Mouse (Mus musculus) lung, postnatal 0 days (tissue): Measurements from ENCODE around the gene Dagla. TPM values are rescaled to one million over a fixed set of nuclear protein-coding genes. Genes with fewer than 3 reads are reported as not detected.

ENCODE experiments used
- ATAC-seq: fragments of 200-750 bp; cut with Nextera tagmentation; 2 replicates; pipeline ENCODE4 v1.8.0; 2017; ENCODE audit warnings: moderate library complexity
- DNase-seq: peaks from one replicate; pipeline ENCODE4 v3.0.0-alpha.2; 2016; ENCODE audit warnings: low spot score
- H3K27ac ChIP-seq: fragments of 300-500 bp; sonication (generic); 2 replicates; pipeline ENCODE4 v1.5.1; 2014; ENCODE audit warnings: antibody characterized with exemption, mild to moderate bottlenecking, low read length, mixed read lengths
- H3K27me3 ChIP-seq: fragments of 300-500 bp; sonication (generic); replicated peaks from 2 replicates; pipeline ENCODE4 v1.6.1; 2014; ENCODE audit warnings: low read length, mixed read lengths; ENCODE audit not compliant: insufficient read depth
- H3K36me3 ChIP-seq: fragments of 300-500 bp; sonication (generic); 2 replicates; pipeline ENCODE4 v1.6.1; 2014; ENCODE audit warnings: low read length, mixed read lengths; ENCODE audit not compliant: insufficient read depth
- H3K4me1 ChIP-seq: fragments of 300-500 bp; sonication (generic); 2 replicates; pipeline ENCODE4 v1.6.1; 2014; ENCODE audit warnings: antibody characterized with exemption, low read depth, low read length, mixed read lengths; ENCODE audit not compliant: insufficient read depth
- H3K4me2 ChIP-seq: fragments of 300-500 bp; sonication (generic); replicated peaks from 2 replicates; pipeline ENCODE4 v1.6.1; 2014; ENCODE audit warnings: low read depth, mild to moderate bottlenecking, low read length, moderate library complexity, mixed read lengths
- H3K4me3 ChIP-seq: fragments of 300-500 bp; sonication (generic); 2 replicates; pipeline ENCODE4 v1.5.1; 2014; ENCODE audit warnings: low read depth, low read length
- H3K9ac ChIP-seq: fragments of 300-500 bp; sonication (generic); replicated peaks from 2 replicates; pipeline ENCODE4 v1.6.1; 2014; ENCODE audit warnings: low read depth, mild to moderate bottlenecking
- H3K9me3 ChIP-seq: fragments of 300-500 bp; sonication (generic); 2 replicates; pipeline ENCODE4 v1.6.1; 2016; ENCODE audit warnings: low read length, mixed read lengths
- CTCF ChIP-seq: IDR thresholded peaks from 2 replicates; pipeline ENCODE4 v1.5.1; 2016; ENCODE audit warnings: antibody characterized with exemption, mild to moderate bottlenecking
- EP300 ChIP-seq: IDR thresholded peaks from 2 replicates; pipeline ENCODE4 v1.6.1; 2016; ENCODE audit warnings: antibody characterized with exemption, mild to moderate bottlenecking, control low read depth
- WGBS: fragments of 180-500 bp; shearing (Covaris S2); extraction: QIAGEN DNeasy Blood & Tissue Kit; methylation state at CpG from one replicate; pipeline ENCODE4 v1.1.7; 2014; 5-methylcytosine and 5-hydroxymethylcytosine counted together
- polyA plus RNA-seq: library from polyadenylated mRNA; unstranded; fragments of >200 nt; fragmentation: Nextera tagmentation; extraction: Ambion mirVana; gene quantifications from 2 replicates; pipeline ENCODE4 v1.2.1, GENCODE M21; 2015

Dagla gene
- polyA plus RNA-seq, 1 experiment from 2014 or later = 1.2 TPM

DNA sequence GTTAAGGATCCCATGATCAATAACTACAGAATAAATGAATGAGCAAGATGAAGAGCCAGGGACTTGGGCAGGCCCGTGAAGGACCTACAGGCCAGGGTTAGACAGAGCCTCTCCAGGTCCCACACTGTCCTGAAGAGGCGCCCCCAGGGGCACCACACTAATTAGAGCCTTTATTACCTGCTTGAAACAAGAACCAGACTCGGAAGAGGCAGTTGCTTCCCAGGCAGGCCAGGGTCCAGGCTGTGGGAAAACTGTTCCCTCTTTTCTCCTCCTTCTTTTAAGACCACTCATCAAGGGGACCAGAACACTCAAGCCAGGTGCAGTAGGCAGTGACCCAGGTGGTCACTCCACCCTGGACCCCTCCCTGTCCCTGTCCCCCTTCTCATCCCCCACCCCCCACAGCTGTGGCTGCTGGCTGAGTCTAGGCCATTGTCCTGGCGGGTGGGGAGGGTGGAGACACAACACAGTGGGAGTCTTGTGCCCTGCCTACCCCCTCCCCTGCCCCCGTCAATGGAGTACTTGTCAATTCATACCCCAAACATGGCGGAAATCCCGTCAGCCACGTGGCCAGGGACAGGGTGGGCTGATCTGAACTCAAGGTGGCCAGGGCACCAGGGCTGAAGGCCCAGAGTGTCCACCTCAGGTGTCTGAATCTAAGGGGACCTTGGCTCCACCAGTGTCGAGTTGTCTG lies 72.2 kb downstream of the Dagla start:
- Histone ChIP-seq H3K27ac (no peak overlapping the region), H3K9ac (no peak overlapping the region), H3K27me3 (no peaks in the 10 kb centered on the region), H3K36me3 (no peaks in the 10 kb centered on the region), H3K4me1 (no peaks in the 10 kb centered on the region), H3K4me2 (no peak overlapping the region), H3K4me3 (no peak overlapping the region), H3K9me3 (no peaks in the 10 kb centered on the region)
- no peak for ATAC-seq
- WGBS = 53% methylated on average over 9 of the region's 9 CpGs
- no peak for DNase-seq
- TF ChIP-seq CTCF (no peak), EP300 (no peak)

- Histone ChIP-seq H3K27ac (no peak overlapping the region), H3K36me3 (no peaks in the 10 kb centered on the region), H3K4me3 (no peak overlapping the region), H3K9ac (no peak overlapping the region), H3K27me3 (no peaks in the 10 kb centered on the region), H3K4me1 (no peaks in the 10 kb centered on the region), H3K9me3 (no peaks in the 10 kb centered on the region), H3K4me2 (no peak overlapping the region)
- 45% methylated on average over 5 of the region's 5 CpGs for WGBS
- DNase-seq = no peak
- ATAC-seq = no peak
- no peak for TF ChIP-seq EP300
- no peak for TF ChIP-seq CTCF
Measured at GRCm38 (mm10) chr19:10231871-10232270, 72.8 kb downstream of the Dagla start.

DNA sequence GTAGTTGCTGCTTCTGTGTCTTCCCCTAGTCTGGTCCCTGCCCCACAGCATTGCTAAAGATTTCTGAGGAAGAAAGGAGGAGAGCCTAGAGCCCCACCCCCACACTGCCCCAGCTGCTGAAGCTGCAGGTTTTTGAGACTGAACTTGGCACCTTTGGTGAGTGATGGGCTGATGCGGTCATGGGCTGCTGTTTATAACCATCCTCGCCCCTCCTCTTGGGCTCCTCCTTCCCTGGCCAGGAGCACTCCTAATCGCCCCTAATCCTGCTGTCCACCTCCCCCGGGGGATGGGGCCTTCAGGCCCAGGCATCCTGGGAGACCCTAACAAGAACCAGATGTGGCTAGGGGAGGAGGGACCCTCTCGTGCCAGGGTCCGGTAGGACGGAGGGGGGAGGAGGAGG lies 73.7 kb downstream of the Dagla start:
- DNase-seq (no peak), ATAC-seq (no peak)
- Histone ChIP-seq H3K4me3 (no peak overlapping the region), H3K9me3 (no peaks in the 10 kb centered on the region), H3K27me3 (no peaks in the 10 kb centered on the region), H3K4me2 (no peak overlapping the region), H3K4me1 (no peaks in the 10 kb centered on the region), H3K27ac (no peak overlapping the region), H3K36me3 (no peaks in the 10 kb centered on the region), H3K9ac (no peak overlapping the region)
- TF ChIP-seq EP300 (no peak), CTCF (no peak)
- WGBS = 30% methylated on average over 7 of the region's 7 CpGs

DNA sequence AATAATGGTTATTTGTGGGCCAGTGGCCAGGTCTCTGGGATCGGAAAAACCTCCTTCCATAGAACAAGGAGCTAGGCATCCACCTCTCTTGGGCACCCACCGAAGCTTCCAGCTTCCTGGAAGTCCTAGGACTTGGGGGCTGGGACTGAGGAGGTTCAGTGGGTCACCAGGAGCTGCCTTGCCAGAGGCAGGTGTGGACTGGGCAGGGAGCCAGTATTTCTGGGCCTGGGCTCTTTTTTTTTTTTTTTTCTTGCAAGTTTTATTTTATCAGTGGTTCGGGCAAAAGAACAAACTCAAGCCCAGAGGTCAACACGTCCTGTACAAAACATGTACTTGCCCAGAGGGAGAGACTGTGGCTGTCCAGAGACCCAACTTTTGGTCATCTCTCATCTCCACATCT lies 78.9 kb downstream of the Dagla start:
- H3K27me3 ChIP-seq = no peaks in the 10 kb centered on the region
- H3K4me3 ChIP-seq = no peak overlapping the region
- peaks cover 5% of the 10 kb centered on the region; the same call in 1 of the 2 replicates for H3K4me1 ChIP-seq
- no peaks in the 10 kb centered on the region for H3K9me3 ChIP-seq
- H3K27ac ChIP-seq = 0 out of 2 replicates have a peak overlapping the region, but pooled peaks have one; percentile 26
- TF ChIP-seq CTCF = no peak
- 0 out of 2 replicates have a peak, but pooled peaks have one; percentile 19 for TF ChIP-seq EP300
- peak; percentile 52 for DNase-seq
- ATAC-seq = no peak
- H3K36me3 ChIP-seq = no peaks in the 10 kb centered on the region
- no peak overlapping the region for H3K4me2 ChIP-seq
- WGBS = 42% methylated on average over 4 of the region's 4 CpGs
- no peak overlapping the region for H3K9ac ChIP-seq

DNA sequence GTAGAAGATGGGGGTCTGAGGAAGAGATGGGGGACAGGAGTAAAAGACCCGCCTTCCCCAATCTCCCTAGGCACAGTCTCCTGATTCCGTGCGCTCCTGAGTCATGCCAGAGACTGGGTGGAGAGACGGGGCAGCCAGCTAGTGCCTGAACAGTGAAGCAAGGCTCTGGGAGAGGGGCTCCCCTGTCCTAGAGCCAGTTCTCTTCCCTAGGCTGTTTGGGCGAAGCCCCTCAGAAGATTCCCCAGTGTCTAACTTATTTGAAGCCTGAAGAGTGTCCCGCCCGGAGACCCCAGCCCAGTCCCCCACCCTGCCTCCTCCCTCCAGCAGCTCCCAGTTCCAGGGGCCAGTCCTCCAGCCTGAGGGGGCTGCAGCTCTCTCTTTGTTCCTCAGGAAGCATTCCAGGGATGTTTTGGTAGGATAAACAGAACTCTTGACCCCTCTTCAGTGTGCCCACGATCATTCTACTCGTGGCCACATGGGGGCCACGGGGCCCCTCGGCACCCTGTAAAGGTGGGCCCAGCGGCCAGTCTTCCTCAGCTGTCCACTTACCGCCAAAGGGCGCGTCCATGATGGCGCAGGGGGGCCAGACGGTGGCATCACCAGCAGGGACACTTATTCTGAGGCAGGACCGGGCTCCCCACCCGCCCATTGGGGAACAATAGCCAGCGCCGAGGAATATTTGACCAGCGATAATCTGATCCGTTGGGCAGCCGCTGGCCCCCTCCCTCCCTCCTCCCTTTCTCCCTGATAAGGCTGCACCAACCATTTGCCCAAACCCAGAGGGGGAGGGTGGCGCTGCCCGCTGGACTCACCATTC lies 79.8 kb downstream of the Dagla start:
- 14% methylated on average over 25 of the region's 26 CpGs for WGBS
- DNase-seq = peak; percentile 40
- Histone ChIP-seq H3K9me3 (no peaks in the 10 kb centered on the region), H3K4me1 (peaks cover 5% of the 10 kb centered on the region; the same call in 1 of the 2 replicates), H3K4me2 (peak overlapping the region; percentile 35), H3K4me3 (no peak overlapping the region; the same call in 1 of the 2 replicates), H3K9ac (peak overlapping the region; percentile 16; the same call in 1 of the 2 replicates), H3K27me3 (no peaks in the 10 kb centered on the region), H3K27ac (peak overlapping the region; percentile 26; the same call in 1 of the 2 replicates), H3K36me3 (no peaks in the 10 kb centered on the region)
- TF ChIP-seq EP300 (no peak), CTCF (peak; percentile 30)
- ATAC-seq = peak; percentile 63

- H3K4me1 ChIP-seq = peaks cover 5% of the 10 kb centered on the region; the same call in 1 of the 2 replicates
- H3K4me3 ChIP-seq = no peak overlapping the region
- no peaks in the 10 kb centered on the region for H3K36me3 ChIP-seq
- 70% methylated on average over 4 of the region's 4 CpGs for WGBS
- H3K27ac ChIP-seq = no peak overlapping the region
- H3K4me2 ChIP-seq = no peak overlapping the region
- H3K9ac ChIP-seq = no peak overlapping the region
- ATAC-seq (no peak), DNase-seq (no peak)
- H3K9me3 ChIP-seq = no peaks in the 10 kb centered on the region
- H3K27me3 ChIP-seq = no peaks in the 10 kb centered on the region
- no peak for TF ChIP-seq EP300
- TF ChIP-seq CTCF = no peak
Measured at GRCm38 (mm10) chr19:10223561-10223960, 81.1 kb downstream of the Dagla start.
